Mouse (Mus musculus) liver, embryonic 14.5 days (tissue): ENCODE results near the gene Tubb5.

ENCODE experiments used
- CTCF ChIP-seq: IDR thresholded peaks from 2 replicates; pipeline ENCODE4 v1.5.1; 2016; ENCODE audit warnings: antibody characterized with exemption, low read depth, control low read depth
- EP300 ChIP-seq: IDR thresholded peaks from 2 replicates; pipeline ENCODE4 v1.6.1; 2016; ENCODE audit warnings: antibody characterized with exemption, low read depth

- TF ChIP-seq EP300 (no peak), CTCF (no peak)
Measured at GRCm38 (mm10) chr17:35883777-35884176, 45.7 kb upstream of the Tubb5 start.
